Mouse (Mus musculus): ENCODE measurements around the gene Mre11a.

DNA sequence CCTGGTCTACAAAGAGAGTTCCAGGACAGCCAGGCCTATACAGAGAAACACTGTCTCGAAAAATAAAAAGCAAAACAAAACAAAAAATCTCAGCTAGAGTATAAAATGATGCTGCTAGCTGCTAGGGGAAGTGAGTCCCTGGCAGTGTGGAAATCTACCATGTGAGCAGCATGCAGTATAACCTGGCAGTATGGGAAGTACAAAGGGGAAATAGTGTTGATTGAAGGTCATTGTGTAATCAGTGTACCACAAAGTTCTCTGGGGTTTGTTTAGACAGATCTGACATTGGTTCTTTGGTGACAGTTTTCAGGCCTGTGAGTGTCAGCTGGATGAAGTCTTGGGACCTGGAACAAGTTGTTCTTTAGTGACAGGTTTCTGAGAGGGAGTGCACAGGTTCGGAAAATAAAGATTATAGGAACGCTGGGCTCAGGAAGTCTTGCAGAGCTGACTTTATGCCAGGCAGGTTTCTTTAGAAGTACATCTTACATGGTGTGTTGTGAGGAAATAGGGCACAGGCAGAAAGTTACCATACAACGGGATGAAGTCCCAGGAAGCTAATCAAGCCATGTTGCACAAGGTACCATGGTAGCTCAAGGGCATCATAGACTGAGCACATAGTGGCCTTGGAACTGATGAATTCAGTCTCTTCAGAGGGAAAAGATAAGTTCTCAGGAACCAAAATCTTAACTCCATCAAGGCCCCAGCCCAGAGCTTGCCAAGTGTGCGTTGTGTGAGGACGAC lies 51.1 kb downstream of the Mre11a start:
- no peak for TF ChIP-seq CTCF (IDR thresholded peaks at IDR 0.05; ENCODE audit: insufficient read depth, low read length)
- TF ChIP-seq POLR2A (IDR thresholded peaks at IDR 0.05; ENCODE audit: borderline replicate concordance, extremely low read depth, low read depth, low read length) = no peak
